Mouse (Mus musculus) ES-Bruce4 (cell line): ENCODE measurements around the gene Entpd7. TPM values are rescaled to one million over a fixed set of nuclear protein-coding genes. Genes with fewer than 3 reads are reported as not detected.

Experiments used
- H3K27ac ChIP-seq: 2 replicates; pipeline ENCODE4 v1.5.1; 2012; ENCODE audit warnings: low read length, inconsistent platforms; ENCODE audit not compliant: insufficient read depth
- H3K27me3 ChIP-seq: 2 replicates; pipeline ENCODE4 v1.6.1; 2012; ENCODE audit warnings: mild to moderate bottlenecking, low read length, inconsistent platforms; ENCODE audit not compliant: control insufficient read depth, poor library complexity, insufficient read depth, severe bottlenecking
- H3K36me3 ChIP-seq: 2 replicates; pipeline ENCODE4 v1.6.1; 2012; ENCODE audit warnings: inconsistent platforms, mild to moderate bottlenecking, low read length, moderate library complexity; ENCODE audit not compliant: control insufficient read depth, poor library complexity, insufficient read depth, severe bottlenecking
- H3K4me1 ChIP-seq: one replicate; pipeline ENCODE4 v1.8.1; 2011; ENCODE audit warnings: low read length; ENCODE audit not compliant: control insufficient read depth, insufficient read depth
- H3K4me3 ChIP-seq: 2 replicates; pipeline ENCODE4 v1.5.1; 2011; ENCODE audit warnings: low read depth, mild to moderate bottlenecking, low read length
- H3K9ac ChIP-seq: 2 replicates; pipeline ENCODE4 v1.6.1; 2012; ENCODE audit warnings: low read depth, mild to moderate bottlenecking, inconsistent platforms; ENCODE audit not compliant: poor library complexity, severe bottlenecking
- H3K9me3 ChIP-seq: replicated peaks from 2 replicates; pipeline ENCODE4 v1.6.1; 2012; ENCODE audit warnings: mild to moderate bottlenecking, low read length, inconsistent platforms; ENCODE audit not compliant: control insufficient read depth, poor library complexity, insufficient read depth, severe bottlenecking
- CTCF ChIP-seq: IDR thresholded peaks from one replicate; pipeline ENCODE4 v1.8.1; 2011; ENCODE audit warnings: low read depth, low read length
- EP300 ChIP-seq: IDR thresholded peaks from 2 replicates; pipeline ENCODE4 v1.6.1; 2011; ENCODE audit warnings: low read depth, low read length; ENCODE audit not compliant: insufficient read depth
- POLR2A ChIP-seq: IDR thresholded peaks from one replicate; pipeline ENCODE4 v1.8.1; 2011; ENCODE audit warnings: low read length; ENCODE audit not compliant: insufficient read depth
- polyA plus RNA-seq: library from polyadenylated mRNA; stranded (reverse); fragments of >200 nt; gene quantifications from 2 replicates; pipeline ENCODE4 v1.2.4, GENCODE M21; 2011; ENCODE audit warnings: low read depth; ENCODE audit not compliant: missing spikeins, insufficient read depth, insufficient read length

Gene Entpd7
- polyA plus RNA-seq, 1 experiment, result 6.5 TPM

GRCm38 (mm10) chr19:43711159-43711916, 21.9 kb downstream of the Entpd7 start:
- H3K4me1 ChIP-seq, result no peaks in the 10 kb centered on the region
- 0 out of 2 replicates have a peak overlapping the region, but pooled peaks have one; percentile 34 for H3K9ac ChIP-seq
- no peaks in the 10 kb centered on the region for H3K9me3 ChIP-seq
- H3K27ac ChIP-seq, result peak overlapping the region; percentile 9; the same call in 1 of the 2 replicates
- H3K27me3 ChIP-seq, result no peaks in the 10 kb centered on the region
- TF ChIP-seq EP300, result no peak
- TF ChIP-seq CTCF, result no peak
- no peak for TF ChIP-seq POLR2A
- no peaks in the 10 kb centered on the region for H3K36me3 ChIP-seq
- peak overlapping the region; percentile 53; the same call in 1 of the 2 replicates for H3K4me3 ChIP-seq

GRCm38 (mm10) chr19:43711971-43712370, 22.5 kb downstream of the Entpd7 start:
- H3K4me3 ChIP-seq, result no peak overlapping the region
- H3K4me1 ChIP-seq, result no peaks in the 10 kb centered on the region
- H3K9me3 ChIP-seq, result no peaks in the 10 kb centered on the region
- H3K36me3 ChIP-seq, result no peaks in the 10 kb centered on the region
- no peak overlapping the region for H3K9ac ChIP-seq
- H3K27me3 ChIP-seq, result no peaks in the 10 kb centered on the region
- no peak for TF ChIP-seq POLR2A
- no peak for TF ChIP-seq CTCF
- TF ChIP-seq EP300, result no peak
- no peak overlapping the region for H3K27ac ChIP-seq

- H3K4me1 ChIP-seq, result no peaks in the 10 kb centered on the region
- H3K9ac ChIP-seq, result no peak overlapping the region
- TF ChIP-seq CTCF (no peak), EP300 (no peak), POLR2A (no peak)
- H3K27ac ChIP-seq, result no peak overlapping the region
- no peak overlapping the region for H3K4me3 ChIP-seq
- no peaks in the 10 kb centered on the region for H3K27me3 ChIP-seq
- no peaks in the 10 kb centered on the region for H3K36me3 ChIP-seq
- no peaks in the 10 kb centered on the region for H3K9me3 ChIP-seq
These were observed 30.6 kb downstream of the Entpd7 start for GRCm38 (mm10) chr19:43720061-43720460.

GRCm38 (mm10) chr19:43722891-43723290, 33.4 kb downstream of the Entpd7 start:
- Histone ChIP-seq H3K9ac (no peak overlapping the region), H3K36me3 (no peaks in the 10 kb centered on the region), H3K27me3 (no peaks in the 10 kb centered on the region), H3K9me3 (no peaks in the 10 kb centered on the region), H3K4me1 (no peaks in the 10 kb centered on the region), H3K27ac (no peak overlapping the region), H3K4me3 (no peak overlapping the region)
- TF ChIP-seq CTCF, result no peak
- no peak for TF ChIP-seq POLR2A
- no peak for TF ChIP-seq EP300

- no peaks in the 10 kb centered on the region for H3K4me1 ChIP-seq
- no peaks in the 10 kb centered on the region for H3K9me3 ChIP-seq
- H3K36me3 ChIP-seq, result no peaks in the 10 kb centered on the region
- no peaks in the 10 kb centered on the region for H3K27me3 ChIP-seq
- H3K27ac ChIP-seq, result no peak overlapping the region
- no peak overlapping the region for H3K4me3 ChIP-seq
- no peak overlapping the region for H3K9ac ChIP-seq
- TF ChIP-seq CTCF (no peak), EP300 (no peak), POLR2A (no peak)
These were observed 34.0 kb downstream of the Entpd7 start for GRCm38 (mm10) chr19:43723501-43723900.

- H3K27me3 ChIP-seq, result no peaks in the 10 kb centered on the region
- no peaks in the 10 kb centered on the region for H3K4me1 ChIP-seq
- no peak overlapping the region for H3K27ac ChIP-seq
- TF ChIP-seq POLR2A, result no peak
- TF ChIP-seq EP300, result no peak
- TF ChIP-seq CTCF, result no peak
- H3K9ac ChIP-seq, result no peak overlapping the region
- H3K9me3 ChIP-seq, result no peaks in the 10 kb centered on the region
- H3K36me3 ChIP-seq, result no peaks in the 10 kb centered on the region
- H3K4me3 ChIP-seq, result no peak overlapping the region
These were observed 34.7 kb downstream of the Entpd7 start for GRCm38 (mm10) chr19:43724194-43724593.
